Mouse (Mus musculus) E14TG2a.4 (cell line): ENCODE measurements around the gene Hsd17b13.
A peak's percentile ranks its signal among the peaks of the same experiment; 100 is the strongest.
"Not testable (repeated sequence)": the region's sequence is repeated elsewhere in the genome, so short reads cannot be mapped to it uniquely, and the experiment has no call there.

Source experiments
- H3K27me3 ChIP-seq: 2 replicates; pipeline ENCODE4 v1.6.1; 2014; ENCODE audit warnings: low read length, control low read depth; ENCODE audit not compliant: insufficient read depth
- H3K36me3 ChIP-seq: 2 replicates; pipeline ENCODE4 v1.6.1; 2014; ENCODE audit warnings: low read length, control low read depth; ENCODE audit not compliant: insufficient read depth
- H3K4me1 ChIP-seq: replicated peaks from 2 replicates; pipeline ENCODE4 v1.6.1; 2014; ENCODE audit warnings: low read depth, low read length, control low read depth
- H3K4me3 ChIP-seq: replicated peaks from 2 replicates; pipeline ENCODE4 v1.5.1; 2014; ENCODE audit warnings: mild to moderate bottlenecking, low read length
- H3K9me3 ChIP-seq: 2 replicates; pipeline ENCODE4 v1.6.1; 2014; ENCODE audit warnings: low read length, control low read depth
- CTCF ChIP-seq: conservative IDR thresholded peaks from 2 replicates; pipeline ENCODE4 v1.5.1; 2014; ENCODE audit warnings: low read length
- NANOG ChIP-seq: IDR thresholded peaks from 2 replicates; pipeline ENCODE4 v1.6.1; 2014; ENCODE audit warnings: borderline replicate concordance, low read length, mixed read lengths
- POU5F1 ChIP-seq: IDR thresholded peaks from 2 replicates; pipeline ENCODE4 v1.6.1; 2014; ENCODE audit warnings: low read length, borderline replicate concordance

Gene Hsd17b13

DNA sequence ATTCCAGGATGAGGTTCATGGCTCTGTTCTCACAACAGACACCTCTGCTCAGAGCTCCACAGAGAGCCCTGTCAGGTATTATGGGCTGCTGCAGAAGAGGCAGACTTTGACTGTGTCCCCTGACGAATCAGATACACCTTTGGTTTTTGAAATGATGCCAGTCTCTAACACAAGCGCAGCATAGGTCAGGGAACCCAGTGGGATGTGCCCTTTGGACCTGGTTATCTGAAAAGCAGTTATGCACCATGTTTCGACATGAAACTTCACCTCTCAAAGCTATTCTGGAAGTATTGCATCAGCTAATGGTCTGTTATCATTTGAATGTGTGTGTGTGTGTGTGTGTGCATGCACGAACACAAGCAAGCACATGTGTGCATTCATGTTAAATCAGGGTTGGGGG is at the start of gene Hsd17b13:
TSS of gene Hsd17b13 (minus strand) at position 114 of the 400 bp plus-strand sequence.
- Histone ChIP-seq H3K9me3 (0 out of 2 replicates have a peak, but pooled peaks cover under 1% of the 10 kb centered on the region), H3K4me3 (no peak within 1 kb of the TSS), H3K4me1 (0 out of 2 replicates have a peak, but pooled peaks cover 1% of the 10 kb centered on the region), H3K27me3 (no peaks in the 10 kb centered on the region), H3K36me3 (peaks cover under 1% of the 10 kb centered on the region; the same call in 1 of the 2 replicates)
- TF ChIP-seq CTCF: no peak

DNA sequence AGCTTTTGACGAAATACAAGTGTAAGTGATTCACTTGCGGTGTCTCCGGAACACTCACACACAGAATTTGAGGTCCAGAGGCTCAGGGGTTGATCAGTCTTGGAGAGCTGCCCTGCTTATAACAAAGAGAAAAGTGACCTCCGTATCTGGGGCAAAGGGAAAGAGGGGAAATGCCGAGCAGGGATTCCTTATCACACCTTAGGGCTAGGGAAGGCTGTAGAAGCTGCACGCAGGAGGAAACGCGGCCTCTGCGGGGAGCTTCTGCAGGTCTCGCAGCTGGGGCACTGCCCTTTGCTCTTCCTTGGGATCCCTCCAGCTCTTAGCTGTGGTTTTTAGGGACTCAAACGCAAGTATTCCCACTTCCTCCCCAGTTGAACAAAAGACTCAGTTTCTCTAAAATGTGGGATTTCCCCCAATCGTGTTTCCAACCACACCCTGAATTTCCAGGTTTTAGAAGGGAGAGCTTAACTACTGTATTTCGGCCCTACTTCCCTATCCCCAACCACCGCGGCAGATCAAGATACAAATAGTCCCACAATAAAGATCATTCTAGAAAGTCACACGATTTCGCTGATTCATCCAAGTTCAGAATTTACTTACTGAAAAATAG is 48.1 kb upstream of the Hsd17b13 start:
- peaks cover 54% of the 10 kb centered on the region for H3K4me1 ChIP-seq
- H3K4me3 ChIP-seq: peak overlapping the region; percentile 61
- no peaks in the 10 kb centered on the region for H3K27me3 ChIP-seq
- TF ChIP-seq NANOG (no peak), POU5F1 (no peak), CTCF (no peak)
- H3K36me3 ChIP-seq: no peaks in the 10 kb centered on the region
- H3K9me3 ChIP-seq: no peaks in the 10 kb centered on the region

GRCm38 (mm10) chr5:104024762-104025161 is 47.6 kb upstream of the Hsd17b13 start:
- peak overlapping the region; percentile 61 for H3K4me3 ChIP-seq
- no peaks in the 10 kb centered on the region for H3K36me3 ChIP-seq
- no peaks in the 10 kb centered on the region for H3K9me3 ChIP-seq
- TF ChIP-seq CTCF (no peak), NANOG (no peak), POU5F1 (no peak)
- peaks cover 57% of the 10 kb centered on the region for H3K4me1 ChIP-seq
- H3K27me3 ChIP-seq: no peaks in the 10 kb centered on the region

DNA sequence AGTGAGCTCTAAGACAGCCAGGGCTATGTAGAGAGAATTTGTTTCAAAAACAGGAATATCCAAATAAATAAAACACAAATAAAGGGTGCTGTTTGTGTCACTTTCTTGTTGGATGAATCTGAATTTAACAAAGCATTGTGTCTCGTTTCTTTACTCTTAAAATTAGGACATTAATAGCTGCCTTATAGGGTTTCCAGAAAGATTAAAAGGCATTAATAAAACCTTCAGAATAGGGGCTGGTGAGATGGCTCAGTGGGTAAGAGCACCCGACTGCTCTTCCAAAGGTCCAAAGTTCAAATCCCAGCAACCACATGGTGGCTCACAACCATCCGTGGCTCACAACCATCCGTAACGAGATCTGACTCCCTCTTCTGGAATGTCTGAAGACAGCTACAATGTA is 47.0 kb upstream of the Hsd17b13 start:
- H3K9me3 ChIP-seq, H3K36me3 ChIP-seq, H3K27me3 ChIP-seq: not testable (repeated sequence)
- 0 out of 2 replicates have a peak overlapping the region, but pooled peaks have one; percentile 20 for H3K4me3 ChIP-seq
- H3K4me1 ChIP-seq: peaks cover 62% of the 10 kb centered on the region

GRCm38 (mm10) chr5:104023289-104024020 is 46.2 kb upstream of the Hsd17b13 start:
- Histone ChIP-seq H3K9me3 (no peaks in the 10 kb centered on the region), H3K4me3 (0 out of 2 replicates have a peak overlapping the region, but pooled peaks have one; percentile 85), H3K36me3 (peaks cover 5% of the 10 kb centered on the region), H3K27me3 (no peaks in the 10 kb centered on the region), H3K4me1 (peaks cover 70% of the 10 kb centered on the region)
- TF ChIP-seq CTCF (no peak), NANOG (no peak), POU5F1 (no peak)

DNA sequence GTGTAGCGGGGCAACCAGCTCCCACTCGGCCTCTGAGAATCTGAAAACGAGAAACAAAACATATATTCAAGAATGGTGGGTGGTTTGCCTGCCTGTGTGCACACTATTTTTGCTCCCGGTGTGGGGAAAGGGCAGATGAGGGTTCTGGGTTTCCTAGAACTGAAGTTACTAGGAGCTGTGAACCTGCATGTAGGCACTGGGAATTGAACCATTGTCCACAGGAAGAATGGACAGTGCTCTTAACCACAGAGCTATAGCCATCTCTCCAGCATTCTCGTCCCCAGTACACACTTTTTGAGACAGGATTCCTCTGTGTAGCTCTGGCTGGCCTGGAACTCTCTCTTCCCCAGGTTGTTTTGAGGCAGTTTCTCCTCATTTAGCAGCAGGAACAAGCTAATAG is 45.3 kb upstream of the Hsd17b13 start:
- peaks cover 14% of the 10 kb centered on the region for H3K36me3 ChIP-seq
- H3K4me3 ChIP-seq: peak overlapping the region; percentile 85
- TF ChIP-seq CTCF: no peak
- TF ChIP-seq NANOG: no peak
- H3K27me3 ChIP-seq: no peaks in the 10 kb centered on the region
- H3K4me1 ChIP-seq: peaks cover 75% of the 10 kb centered on the region
- no peaks in the 10 kb centered on the region for H3K9me3 ChIP-seq

GRCm38 (mm10) chr5:104021597-104022378 is 44.6 kb upstream of the Hsd17b13 start, which contains the start of gene Hsd17b11:
Gene Hsd17b11 (minus strand): TSS chr5:104021919.
- peaks cover 22% of the 10 kb centered on the region for H3K36me3 ChIP-seq
- peaks cover 74% of the 10 kb centered on the region for H3K4me1 ChIP-seq
- H3K4me3 ChIP-seq: peak within 1 kb of the TSS; percentile 85
- H3K27me3 ChIP-seq: no peaks in the 10 kb centered on the region
- no peaks in the 10 kb centered on the region for H3K9me3 ChIP-seq
- TF ChIP-seq POU5F1 (no peak), NANOG (peak; percentile 16; the same call in 1 of the 2 replicates)

DNA sequence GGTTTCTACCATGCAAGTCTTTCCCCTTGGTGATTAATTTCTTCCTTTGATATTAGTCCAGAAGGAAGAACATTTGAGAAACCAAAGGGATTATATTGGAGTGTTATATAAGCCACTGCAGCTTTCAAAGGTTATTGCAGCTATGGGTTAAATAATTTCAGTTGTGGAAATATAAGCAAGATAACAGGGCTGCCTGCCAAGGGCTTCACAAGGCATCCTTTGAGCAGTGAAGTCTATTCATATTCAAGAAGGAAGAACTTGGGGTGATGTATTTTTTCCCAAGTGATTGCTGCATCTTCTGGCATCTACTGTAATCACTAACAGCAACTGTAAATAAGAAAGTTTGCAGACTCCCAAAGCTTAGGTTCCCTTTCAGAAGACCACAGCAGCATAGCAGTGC is 34.2 kb upstream of the Hsd17b13 start:
- Histone ChIP-seq H3K4me3 (no peak overlapping the region), H3K4me1 (peaks cover 21% of the 10 kb centered on the region), H3K27me3 (no peaks in the 10 kb centered on the region), H3K36me3 (peaks cover 69% of the 10 kb centered on the region), H3K9me3 (no peaks in the 10 kb centered on the region)
- TF ChIP-seq POU5F1 (no peak), CTCF (no peak), NANOG (no peak)
